Mouse (Mus musculus) embryo, embryonic 11.5 days (tissue): ENCODE measurements at regions not wholly inside any gene's neighbourhood (a gene's known extent, or its start where the extent isn't known, plus 50 kb on each side); places are given as distances from the start of the nearest gene placed in this dataset.

Experiments used
- DNase-seq: peaks from one replicate; pipeline ENCODE4 v3.0.0-alpha.2; 2012; ENCODE audit warnings: low read depth, low spot score

DNA sequence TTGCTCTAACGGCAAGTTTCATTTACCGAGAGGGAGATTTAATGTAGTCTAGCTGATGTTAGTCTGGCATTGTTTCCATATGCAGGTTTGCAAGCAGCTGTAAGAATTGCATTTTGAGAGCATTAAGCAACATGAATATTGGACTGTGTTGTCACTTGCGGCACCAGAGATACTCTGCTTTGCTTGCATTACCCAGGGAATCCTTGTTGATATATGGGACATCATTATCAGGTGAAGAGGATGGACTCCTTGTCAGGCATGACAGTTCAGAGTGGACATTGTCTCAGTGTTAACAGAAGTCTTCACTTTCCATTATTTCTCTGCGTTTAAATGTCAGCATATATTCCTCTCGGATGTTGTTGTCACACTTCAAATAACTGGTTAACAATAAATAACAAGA, 208.1 kb downstream of the Brinp2 start:
- DNase-seq = no peak

DNA sequence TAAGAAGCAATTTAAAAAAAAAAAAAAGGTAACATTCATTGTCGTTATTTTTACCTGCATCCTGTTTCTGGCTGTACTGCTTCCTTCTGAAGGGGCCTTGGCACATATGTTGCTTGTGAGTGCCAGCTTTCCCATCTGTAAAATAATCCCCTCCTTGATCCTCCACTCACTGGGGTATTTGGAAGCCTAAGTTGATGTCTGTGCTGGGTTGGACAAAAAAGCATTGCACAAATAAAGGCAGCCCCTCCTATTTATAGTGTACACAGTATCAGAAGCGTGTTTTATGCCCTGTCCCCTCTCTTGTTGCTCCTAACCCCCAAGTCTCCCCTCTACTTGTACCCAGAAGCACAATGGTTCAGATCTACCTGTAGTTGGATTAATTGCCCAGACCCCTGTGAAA, 195.0 kb downstream of the Brinp2 start:
- DNase-seq = no peak

DNA sequence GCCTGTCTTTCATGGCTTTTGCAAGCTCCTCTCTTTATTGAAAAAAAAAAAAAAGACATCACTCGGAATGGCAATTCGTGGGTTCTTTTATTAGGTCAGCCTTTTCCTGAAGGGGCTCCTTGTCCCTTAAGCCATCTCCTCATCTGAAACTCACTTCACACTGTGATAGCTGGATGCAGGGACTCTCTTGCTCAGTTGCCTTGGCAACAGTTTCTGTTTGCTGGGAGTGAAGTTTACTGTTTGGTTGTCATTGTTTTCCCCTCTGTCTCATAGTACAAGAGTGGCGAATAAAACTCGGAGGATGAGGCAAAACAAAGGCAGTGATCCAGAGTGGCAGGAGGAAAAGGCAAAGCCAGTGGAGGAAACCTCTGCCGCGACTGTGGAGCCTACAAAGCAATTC, 194.6 kb downstream of the Brinp2 start:
- no peak for DNase-seq

DNA sequence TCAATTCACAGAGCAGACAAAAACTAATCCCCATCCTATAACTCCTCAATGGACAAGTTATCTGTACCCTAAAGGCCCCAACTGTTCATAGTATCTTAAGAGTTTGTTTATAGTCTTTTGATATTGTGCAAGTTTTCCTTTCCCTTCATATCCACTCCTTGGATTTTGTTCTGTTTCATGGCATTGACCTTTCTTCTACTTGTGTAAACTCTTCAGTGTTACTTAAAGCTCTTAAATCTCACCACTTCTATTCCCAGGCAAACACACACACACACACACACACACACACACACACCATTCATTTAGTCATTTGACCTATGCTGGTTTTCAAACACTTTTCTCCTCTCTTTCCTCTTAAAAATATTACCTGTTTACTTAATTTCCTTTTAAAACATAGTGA, 192.7 kb downstream of the Brinp2 start:
- no peak for DNase-seq

DNA sequence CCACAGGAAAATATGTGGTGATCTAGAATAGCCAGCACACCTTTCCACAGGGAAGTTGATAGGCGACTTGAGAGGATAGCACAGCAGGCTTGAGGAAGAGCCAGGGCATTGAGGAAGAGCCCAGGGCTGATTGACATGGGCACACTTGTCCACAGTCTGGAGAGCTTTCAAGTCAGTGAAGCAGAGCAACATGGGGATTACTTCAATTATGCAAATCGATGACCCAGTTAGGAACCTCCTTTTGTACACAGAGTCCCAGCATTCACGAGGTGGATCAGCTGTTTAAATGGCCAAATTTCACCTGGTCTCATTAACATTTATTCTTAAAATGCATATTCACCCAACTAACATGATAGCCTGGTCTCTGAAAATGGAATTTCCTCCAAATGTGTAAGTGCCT, 186.1 kb downstream of the Brinp2 start:
- no peak for DNase-seq

DNA sequence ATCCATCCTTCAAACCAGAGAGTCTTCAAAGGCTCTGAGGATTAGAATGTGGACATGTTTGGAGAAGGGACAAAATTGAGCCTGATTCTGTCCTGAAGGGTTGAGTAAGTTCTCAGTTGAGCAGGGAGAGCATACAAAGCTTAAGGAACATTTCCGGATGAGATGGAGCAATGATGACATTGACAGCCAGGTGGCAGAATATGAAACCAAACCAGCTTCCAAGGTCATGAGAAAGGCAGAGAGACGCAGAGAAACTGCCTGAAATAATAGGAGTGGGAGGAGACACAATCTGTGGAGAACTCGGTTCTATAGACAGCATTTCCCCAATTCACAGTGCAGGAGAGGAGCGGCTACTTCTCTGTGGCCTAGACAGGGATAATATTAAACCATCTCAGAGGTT, 176.0 kb downstream of the Brinp2 start:
- DNase-seq = no peak

DNA sequence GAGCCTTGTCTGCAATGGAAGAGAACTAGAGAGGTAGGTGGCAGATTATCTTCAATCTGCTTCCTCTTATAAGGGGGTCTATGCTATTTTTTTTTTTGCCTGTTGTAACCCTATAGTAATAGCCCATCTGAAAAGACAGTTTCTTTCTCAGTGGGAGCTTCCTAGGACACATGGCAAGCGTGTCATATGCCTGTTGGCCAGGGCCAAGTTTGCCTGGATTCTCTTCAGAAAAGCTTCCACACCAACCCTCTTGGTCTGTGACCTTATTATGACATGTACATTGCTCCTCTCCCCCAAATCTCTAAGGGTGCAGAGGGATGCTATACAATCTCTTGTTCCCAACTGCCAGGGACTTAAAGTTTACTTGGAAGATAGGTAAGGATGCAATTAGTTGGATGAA, 174.8 kb downstream of the Brinp2 start:
- no peak for DNase-seq

DNA sequence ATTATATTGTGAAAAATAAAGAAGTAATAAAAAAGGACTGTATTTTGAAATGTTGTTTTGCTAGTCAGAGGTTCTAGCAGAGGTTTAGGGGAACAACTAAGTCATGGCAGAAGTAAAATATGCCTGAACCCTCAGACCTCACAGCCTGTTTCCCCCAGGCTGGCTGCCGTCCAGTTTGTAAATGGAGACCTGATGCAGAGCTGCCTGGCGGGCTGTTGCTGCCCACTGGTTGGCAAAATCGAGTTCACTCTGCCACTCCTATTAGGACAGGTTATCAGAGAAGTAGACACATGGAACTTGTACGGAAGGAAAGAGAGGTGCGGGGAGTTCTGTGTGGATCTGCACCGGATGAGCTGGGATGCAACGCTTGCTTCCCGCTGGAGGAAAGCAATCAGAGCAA, 168.5 kb downstream of the Brinp2 start:
- no peak for DNase-seq

DNA sequence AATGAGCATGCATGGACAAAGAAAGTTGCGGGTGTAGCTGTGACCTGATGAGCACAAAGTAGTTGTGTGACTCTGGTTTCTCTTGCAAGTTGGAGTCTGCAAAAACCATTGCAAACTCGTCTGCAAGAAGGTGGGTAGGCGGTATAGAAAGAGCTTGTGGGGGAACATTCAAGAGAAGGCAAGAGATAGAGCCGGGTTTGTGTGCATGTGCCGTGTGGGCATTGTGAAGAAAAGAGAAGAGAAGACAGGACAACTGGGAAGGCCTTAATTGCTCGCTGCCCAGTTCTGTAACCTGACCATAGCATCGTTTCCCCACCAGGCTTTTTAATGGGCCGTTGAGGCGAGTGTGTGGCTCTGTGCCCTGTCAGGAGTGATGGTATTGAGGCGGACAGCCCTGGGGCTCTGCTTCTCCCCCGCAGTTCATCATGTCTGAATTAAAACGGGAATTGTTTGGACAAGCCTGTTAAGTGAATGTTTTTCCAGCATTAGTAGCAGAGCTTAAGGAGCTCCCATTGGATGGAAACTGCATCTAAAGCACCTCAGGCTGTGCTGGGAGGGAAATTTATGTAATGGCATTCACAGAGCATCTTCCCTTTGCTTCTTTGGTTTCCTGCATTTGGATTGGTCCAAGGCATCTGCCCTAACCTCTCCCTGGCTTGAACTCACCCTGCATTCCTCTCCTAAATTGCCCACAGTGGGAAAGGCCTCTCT, 163.1 kb downstream of the Brinp2 start:
- DNase-seq = no peak

DNA sequence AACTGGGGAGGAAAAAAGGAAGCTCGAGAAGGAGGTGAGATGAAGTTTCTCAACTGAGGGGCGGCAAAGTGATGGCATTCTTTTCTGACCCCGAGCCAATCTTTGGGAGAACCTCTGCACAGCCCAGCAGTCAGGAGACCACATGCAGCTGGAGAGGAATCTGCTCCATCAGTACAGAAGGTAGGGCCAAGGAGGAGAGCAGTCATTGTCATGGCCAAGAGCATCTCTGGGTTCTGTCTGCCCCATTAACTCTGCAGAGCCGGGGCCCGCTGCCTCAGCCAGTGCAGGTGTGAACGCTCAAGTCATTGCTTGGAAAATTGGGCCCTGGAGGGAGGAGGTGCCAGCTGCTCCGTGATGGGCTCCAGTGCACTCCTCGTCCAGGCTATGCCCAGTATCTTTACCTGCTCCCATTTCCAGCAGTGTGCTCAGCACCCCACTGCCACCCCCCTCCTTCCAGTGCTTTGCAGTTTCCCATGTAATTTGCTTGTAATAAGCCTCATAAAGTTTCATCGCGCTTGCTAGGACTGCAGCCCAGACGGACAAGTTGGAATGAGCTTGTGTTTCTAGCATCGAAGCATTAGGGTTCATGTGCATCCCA, 162.1 kb downstream of the Brinp2 start:
- DNase-seq = no peak
